Mouse (Mus musculus) adrenal gland, postnatal 4 days (tissue): ENCODE measurements around the gene Id2. TPM values are rescaled to one million over a fixed set of nuclear protein-coding genes. Genes with fewer than 3 reads are reported as not detected.

Source experiments
- DNase-seq, 2 experiments: peaks; one replicate each; pipeline ENCODE4 v3.0.0; 2021 to 2022; ENCODE audit warnings: low spot score in 2 of 2, mixed read lengths in 2 of 2
- long read RNA-seq, 2 experiments: library from polyadenylated mRNA; stranded (forward); transcript quantifications; one replicate each; pipeline ENCODE4 v2.0.0; 2021
- total RNA-seq, 2 experiments: library from RNA; stranded (reverse); gene quantifications; 2 replicates each; pipeline ENCODE4 v1.2.3; 2021

Id2 gene
- 100 to 1,000 TPM; 463 to 511 TPM for total RNA-seq
- long read RNA-seq, experiment 1, transcript Id2-203 (1 exons, 958 nt): minor isoform, 5 of 497 reads
- long read RNA-seq, experiment 1, transcript Id2-201 (3 exons, 1,270 nt): major isoform, 408 of 497 reads
- long read RNA-seq, experiment 1, partial matches to known transcripts: 82 of 497 reads
- long read RNA-seq, experiment 1, other reads (novel, unspliced or antisense): 1 of 497 reads
- long read RNA-seq, experiment 2, transcript Id2-201 (3 exons, 1,270 nt): major isoform, 525 of 591 reads
- long read RNA-seq, experiment 2, transcript Id2-203 (1 exons, 958 nt): minor isoform, 8 of 591 reads
- long read RNA-seq, experiment 2, partial matches to known transcripts: 56 of 591 reads
- long read RNA-seq, experiment 2, other reads (novel, unspliced or antisense): 1 of 591 reads

DNA sequence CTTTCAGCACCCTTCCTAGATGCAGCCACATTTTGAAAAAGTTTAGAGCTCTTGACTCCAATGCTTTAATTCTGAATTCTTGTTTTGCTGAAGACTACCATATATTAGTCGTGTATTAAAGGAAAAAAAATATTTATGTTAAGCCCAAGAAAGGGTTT is at the start of gene Id2:
Id2 (minus strand) TSS at position 89 of the 158 bp plus-strand sequence.
- DNase-seq: no peak

DNA sequence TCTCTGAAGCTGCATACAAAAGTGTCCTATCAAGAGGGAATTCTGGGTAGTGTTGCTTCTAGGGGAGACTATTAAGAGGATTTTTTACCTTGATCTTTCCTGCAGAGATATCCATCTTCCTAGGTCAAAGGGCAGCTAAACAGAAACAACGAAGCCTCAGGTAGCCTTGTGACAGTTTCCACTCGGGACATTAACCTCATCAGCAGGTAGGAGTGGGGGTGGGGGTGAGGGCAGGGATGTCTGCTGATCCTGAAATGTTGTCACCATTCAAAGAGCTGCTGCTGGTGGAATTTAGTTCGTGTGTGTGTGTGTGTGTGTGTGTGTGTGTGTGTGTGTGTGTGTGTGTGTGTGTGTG is 48.4 kb upstream of the Id2 start:
- no peak for DNase-seq

DNA sequence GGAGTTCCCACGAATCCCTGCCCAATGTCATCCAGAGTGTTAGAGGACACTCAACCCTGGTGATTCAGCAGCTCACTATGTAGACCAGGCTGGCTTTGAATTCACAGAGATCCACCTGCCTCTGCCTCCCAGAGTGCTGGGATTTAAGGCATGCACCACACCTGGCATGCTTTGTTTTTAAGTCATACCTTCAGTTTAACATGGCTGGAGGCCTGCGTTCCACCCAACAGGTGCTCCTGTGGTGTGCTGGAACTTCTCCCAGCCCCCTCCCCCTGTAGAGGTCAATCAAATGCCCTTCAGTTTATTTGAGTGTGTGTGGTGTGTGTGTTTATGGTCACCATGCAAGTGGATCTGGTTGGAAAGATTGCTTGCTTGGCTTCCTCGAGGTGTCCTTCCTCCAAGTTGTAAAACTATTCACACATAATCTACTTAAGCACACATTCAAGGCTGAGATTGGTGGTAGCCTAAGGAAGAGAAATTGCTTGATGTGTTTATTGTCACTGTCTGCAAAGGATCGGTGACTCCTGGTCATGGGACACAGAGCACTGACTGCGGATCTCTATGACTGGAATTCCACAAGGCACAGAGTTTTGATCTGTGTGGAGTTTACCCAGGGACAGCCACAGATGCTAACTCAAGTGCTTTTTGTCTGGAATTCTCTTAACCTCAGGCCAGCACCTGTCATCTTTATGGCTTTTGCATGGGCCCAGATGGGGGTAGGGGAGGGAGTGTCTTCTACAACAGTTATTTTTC is 47.8 kb upstream of the Id2 start:
- DNase-seq: no peak

DNA sequence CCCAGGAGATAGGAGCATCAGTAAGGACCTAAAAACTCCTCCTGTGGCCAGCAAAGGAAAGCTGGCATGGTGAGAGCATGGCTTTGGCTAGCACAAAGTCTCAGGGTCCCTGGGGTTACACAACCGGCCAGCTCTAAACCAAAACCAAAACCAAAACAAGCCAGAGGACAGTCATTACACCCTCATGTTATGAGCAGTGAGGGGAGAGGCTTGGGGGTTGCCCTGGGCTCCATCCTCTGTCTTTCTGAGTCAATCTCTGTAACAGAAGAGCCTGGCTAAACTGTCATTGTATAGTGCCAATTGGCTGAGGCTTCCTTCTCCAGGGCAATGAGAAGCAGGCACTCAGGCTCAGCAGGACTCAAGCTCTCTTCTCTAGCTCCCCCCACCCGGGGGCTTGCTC is 46.6 kb upstream of the Id2 start:
- DNase-seq: no peak

DNA sequence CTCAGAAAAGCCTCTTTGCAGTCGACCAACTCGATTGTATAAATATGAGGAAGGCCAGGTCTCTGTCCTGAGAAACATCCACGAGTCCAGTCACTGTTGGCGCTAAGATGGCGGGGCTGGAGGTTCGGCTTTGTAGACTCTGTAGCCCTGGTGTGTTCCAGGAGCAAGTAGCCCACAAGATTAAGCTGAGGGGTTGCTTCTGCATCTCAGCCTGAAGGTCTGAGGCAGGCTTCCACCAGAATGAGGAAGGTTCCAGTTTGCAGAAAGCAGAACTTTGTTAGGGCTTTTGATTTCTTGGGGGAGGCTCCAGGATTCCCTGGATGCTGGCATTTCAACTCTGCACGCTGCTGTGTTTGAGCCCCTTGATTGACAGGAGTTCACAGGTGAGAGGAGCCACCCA is 45.3 kb upstream of the Id2 start:
- DNase-seq: no peak

DNA sequence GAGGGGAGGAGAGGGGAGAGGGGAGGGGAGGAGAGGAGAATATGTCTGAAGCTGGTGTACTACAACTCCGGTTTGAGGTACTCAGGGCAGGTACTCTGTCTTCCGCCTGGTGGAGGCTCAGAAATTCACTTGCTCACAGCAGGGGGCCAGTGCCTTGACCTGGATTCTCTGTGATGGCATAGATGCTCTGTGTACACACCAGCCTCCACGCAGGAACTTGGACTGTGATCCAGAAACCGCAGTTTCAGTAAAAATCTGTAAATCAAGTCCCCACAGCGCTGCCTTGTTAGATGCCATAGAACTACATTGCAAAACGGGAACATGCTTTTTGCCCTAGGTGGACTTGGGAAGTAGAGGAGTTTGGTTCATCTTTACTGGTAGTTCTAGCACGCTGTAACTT is 44.4 kb upstream of the Id2 start:
- DNase-seq: no peak

DNA sequence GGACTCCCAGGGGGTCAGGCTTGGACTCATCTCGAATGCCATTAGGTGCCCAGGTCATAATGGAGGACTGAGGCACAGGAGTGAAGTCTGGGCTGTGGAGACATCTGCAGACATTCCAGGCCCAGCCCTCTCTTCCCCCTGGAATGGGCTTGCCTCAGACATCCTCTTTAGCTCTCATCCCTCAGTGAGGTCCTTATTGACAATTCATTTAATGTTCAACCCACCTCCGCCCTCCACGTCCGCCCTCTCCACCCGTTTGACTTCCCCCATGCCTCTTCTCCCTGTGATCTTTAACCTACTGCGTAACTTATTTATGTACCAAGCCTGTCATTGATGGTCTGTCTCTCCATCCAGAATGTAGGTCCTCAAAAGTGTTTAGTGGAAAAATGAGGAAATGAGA is 43.2 kb upstream of the Id2 start:
- DNase-seq: no peak

DNA sequence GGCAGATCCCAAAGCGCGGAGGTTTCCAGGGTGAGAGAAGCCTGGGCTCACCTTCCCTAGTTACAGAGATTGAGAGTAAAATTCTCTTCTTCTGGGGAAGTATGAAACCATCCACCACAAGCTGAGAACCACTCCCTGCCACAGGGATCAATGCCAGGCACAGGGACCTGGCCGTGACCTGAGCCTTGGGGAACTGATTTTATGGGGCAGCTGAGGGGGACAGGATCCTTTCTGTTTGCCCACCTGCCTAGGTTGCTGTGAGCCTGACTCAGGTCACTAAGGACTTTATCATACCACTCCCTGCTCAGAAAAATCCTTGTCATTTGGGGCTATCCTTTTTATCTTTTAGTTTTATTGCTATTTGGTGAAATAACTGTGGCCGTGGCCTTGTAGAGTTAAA is 41.7 kb upstream of the Id2 start:
- DNase-seq: no peak

DNA sequence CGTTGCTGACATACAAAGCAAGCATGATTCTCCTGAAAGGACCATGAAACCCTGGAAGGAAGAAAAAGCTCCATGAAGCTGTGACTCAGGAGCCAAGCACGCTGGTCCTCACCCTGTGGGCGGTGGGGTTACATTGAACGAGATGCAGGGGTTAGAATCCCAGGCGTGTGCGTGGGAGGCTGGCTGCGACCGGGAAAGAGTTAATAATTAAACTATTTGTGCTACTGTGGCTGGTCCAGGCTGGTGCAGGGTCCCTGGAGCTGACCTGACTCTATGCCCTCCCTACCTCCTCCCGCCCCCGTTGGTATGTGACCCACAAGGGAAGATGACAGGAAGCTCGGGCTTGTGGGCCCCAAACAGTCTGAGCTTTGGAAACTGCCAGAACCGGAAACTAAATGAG is 35.1 kb upstream of the Id2 start:
- no peak for DNase-seq

DNA sequence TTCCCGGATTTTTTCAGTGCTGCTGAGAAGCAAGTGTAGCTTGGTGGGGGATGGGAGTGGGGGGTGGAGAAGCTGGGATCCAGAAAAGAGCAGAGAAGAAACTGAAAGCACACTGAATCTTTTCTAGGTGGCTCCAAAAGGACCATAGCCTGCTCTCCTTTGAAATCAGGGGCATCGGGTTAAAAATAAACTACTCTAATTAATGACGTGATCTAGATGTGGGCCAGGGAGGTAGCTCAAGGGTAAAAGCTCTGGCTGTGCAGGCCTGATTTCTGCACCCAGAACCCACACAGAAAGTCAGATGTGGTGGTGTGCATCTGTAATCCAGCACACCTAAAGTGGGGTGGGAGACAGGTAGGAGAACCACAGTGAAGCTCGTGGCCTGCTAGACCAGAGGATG is 30.7 kb upstream of the Id2 start:
- no peak for DNase-seq

DNA sequence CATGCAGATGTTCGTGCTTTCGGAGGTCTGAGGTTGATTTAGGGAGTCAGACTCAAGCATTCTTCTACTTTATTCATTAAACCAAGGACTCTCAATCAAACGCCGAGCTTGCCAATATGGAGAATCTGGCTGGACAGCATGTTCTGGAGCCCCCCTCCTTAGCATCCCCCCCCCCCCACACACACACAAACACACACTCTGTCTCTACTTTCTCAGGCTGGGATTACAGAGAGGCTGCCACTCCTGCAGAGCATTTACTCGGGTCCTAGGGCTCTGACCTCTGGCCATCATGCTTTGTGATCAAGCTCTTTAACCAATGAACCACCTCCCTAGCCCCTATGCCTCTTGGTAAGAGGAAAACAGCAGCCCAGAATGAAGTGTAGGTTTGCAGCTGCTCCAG is 29.3 kb upstream of the Id2 start:
- DNase-seq: no peak

DNA sequence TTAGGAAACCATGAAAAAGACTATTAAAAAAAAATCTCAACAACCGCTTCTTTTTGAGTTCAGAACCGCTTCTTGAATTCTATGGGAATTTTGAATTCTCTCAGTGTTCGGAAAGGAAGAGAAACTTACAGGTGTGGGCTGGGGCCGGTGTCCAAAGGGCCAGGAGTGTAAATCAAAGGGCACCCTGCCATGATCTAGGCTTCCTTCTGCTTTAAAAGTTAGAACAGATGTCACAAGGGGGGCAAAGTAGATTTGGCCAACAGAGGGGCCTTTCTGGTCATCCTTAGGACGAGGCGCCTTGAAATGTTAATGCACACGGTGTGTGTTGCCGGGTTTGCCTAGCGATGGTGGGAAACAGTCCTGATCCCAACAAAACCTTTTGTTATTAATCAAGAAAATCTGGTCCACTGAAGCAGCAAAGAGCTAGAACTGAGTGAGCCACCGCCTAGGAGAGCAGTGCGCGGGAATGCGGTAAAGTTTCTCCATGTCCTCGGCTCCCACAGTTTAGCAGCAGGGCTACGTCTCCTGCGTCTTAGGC is 28.4 kb upstream of the Id2 start:
- no peak for DNase-seq

DNA sequence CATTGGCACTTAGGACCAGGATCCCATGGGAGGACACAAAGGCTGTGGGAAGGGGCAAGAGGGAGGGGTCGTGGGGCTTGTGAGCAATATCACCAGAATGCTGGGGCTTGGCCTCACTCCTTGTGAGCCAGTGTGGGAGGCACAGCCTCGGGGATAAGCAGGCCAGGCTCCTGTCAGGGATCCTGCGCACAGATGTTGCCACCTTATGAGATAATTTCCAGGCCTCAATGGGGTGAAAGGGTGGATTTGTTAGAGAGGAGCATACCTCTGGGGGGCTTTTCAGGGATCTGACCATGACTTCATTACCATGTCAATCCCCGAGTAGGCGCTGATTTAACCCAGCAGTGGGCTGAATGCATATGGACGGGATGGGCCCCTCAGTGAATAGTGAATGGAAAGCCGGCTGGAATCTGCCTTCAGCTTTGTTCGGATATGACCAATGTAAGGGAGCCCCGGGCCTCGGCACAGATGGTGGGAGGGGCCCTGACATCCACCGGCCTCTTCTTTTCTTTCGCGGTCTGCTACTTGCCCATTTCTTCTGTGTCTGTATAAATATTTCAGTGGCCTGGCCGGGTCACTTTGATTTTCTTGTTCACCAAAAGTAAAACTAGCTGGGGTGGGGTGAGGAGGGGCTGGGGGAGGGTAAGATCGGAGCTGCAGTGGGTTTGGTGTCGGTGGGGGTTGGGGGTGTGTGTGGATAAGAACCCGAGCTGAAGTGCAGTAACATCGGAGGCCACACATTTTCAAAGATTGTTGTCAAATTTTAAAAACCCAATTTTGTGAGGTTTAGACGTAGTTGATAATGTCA is 27.7 kb upstream of the Id2 start:
- no peak for DNase-seq

DNA sequence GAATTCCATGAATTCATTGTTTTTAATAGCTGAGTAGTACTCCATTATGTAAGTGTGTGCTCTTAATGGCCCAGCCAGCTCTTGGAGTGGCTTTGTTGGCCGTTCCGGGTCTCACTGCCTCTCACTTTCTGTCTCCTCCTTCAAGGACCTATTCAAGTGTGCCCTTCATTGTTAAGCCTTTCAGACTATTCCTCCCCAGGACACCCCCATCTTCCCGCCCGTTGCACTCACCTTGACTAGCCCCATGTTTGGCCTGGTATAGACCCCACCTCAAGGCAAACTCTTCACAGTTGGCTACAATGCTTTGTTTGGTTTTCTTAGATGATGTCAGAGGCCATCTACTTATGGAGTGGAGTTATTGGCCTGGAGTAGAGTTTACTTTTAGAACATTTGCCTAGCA is 23.8 kb upstream of the Id2 start:
- no peak for DNase-seq

DNA sequence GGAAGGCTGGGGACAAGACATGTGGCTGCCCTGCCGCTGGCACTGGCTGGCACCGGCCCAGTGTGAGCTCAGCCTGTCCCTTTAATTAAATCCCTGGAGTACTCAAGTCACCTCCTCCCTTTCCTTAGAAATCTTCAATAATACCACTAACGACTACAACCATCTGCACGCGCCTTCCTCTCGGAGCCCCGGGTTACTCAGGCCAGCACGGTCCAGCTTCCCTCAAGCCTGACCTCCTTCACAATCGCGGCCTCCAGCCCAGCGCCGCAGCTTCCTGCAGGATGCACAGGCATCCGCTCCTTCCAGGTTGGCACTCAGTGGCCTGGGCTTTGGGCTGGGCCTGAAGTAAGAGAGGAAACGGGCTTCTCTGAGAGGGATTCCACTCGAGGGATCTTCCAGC is 22.3 kb upstream of the Id2 start:
- no peak for DNase-seq

DNA sequence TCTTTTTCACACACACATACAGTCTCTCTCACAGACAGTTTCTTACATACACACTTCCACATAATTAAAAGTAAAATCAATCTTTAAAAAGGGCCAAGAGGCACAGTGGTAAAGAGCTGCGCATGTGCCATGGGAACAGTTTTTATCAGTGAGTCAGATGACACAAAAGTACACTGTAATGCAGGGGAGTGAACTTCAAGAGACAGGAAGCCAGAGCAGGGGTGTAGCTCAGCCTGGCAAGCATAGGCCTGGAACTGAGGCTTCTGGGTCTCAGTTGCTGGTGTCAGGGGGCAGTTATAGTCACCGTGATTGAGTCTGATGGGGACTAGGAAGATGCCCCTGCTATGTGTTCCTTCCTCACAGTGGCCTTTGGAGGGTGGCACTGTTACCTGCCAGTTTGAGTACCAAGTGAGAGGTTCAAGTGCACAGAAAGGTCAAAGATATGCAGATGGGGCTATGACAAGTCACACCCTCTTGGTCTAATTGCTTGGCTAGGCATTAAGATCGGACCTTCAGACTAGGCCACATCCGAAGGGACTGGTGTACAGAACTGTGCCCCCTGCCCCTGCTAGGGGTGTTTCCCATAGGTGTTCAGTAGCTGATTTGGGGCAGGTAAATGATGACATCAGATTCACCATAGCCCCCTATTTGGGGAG is 21.0 kb upstream of the Id2 start:
- no peak for DNase-seq

DNA sequence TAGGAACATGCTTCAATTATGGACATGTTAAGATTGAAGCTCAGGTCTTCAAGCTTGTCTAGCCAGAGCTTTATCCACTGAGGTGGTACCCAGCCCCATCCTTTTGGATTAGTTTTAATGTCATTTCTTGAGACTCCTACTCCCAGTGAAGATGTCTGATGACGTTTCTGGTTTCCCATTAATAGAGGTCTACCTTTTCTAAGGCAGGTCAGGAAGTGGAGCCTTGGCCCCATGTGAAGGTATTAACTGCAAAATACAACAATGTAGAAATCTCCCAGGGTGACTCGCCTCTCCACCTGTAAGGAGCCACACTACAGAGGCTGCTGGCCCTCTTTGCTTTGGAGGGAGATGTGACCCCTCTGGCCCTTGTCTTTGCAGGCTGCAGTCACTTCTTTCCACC is 19.2 kb upstream of the Id2 start:
- no peak for DNase-seq

DNA sequence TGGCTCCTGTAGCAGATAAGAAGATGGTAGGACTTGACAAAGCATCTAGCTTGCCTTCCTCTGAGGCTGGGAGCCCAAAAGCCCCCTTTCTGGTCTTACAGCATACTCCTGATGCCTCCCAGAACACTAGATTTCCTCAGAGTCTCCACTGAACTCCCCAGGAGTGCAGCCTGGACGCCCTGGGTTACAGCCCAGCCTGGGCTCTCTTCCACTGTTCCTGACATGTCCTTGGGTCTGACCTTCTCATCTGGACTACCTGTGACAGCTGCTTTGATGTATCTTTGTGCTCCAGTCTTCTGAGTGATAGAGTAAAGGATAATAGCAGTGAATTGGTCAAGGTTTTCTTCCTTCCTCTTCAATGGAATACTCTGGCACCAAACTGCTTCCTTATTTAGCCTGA is 17.5 kb upstream of the Id2 start:
- no peak for DNase-seq

DNA sequence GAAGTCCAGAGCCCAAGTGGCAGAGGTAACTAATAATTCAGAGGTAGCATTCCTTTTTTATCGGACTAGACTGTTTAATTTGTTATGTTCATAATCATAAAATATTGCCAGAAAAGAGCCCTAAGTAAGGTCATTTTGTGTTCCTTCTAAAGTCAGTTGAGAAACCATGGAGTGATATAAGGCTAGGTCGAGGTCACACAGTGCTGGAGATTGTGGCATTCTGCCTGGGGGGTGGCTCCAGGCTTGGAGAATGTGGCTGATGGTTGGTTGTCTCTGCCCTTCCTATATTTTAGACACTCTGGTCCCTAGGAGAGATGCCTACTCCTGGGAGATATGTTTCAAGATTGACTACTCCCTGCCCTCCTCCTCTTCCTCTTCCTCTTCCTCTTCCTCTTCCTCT is 16.4 kb upstream of the Id2 start:
- no peak for DNase-seq

DNA sequence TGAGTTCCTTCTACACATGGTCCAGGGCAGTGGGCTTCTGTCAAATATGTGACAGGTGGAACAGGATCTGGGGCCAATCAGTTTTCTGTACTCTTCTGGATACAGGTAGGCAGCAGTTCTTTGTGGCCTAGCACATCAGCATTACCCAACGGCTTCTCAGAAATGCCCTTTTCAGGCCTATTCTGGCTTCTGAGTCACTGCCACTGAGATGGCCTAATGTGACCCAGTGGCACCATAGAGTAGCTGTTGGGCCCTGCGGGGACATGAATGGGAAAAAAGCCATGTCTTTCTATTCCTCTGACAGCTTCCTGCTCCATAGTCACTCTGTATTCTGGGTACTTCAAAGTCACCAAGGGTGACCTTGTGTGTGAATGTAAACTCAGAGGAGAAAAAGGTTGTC is 15.9 kb upstream of the Id2 start:
- no peak for DNase-seq

DNA sequence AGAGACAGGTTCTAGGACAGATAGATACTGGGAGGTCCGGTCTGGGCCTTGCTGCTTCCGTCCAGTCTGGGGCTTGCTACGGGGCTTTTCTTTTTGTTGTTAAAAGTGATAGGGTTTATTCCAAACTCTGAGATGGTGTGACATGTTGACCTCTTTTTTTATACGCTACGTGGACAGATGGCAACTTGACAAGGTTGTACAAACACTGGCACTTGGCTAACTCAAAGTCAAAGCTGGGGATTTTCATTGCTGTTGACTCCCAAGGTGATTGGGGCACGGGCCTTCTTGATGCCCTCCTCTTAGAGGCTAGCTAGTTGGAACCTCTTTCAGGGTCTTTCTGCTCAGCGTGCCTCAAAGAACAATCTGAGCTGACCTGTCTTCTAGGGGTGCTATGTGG is 13.7 kb upstream of the Id2 start:
- DNase-seq: no peak
